Mouse (Mus musculus): Measurements from ENCODE around the gene Slc39a11. TPM values are rescaled to one million over a fixed set of nuclear protein-coding genes. Genes with fewer than 3 reads are reported as not detected.

Slc39a11 gene
- total RNA-seq, 2 experiments from 2014 or later, result 12.4 to 13.3 TPM

DNA sequence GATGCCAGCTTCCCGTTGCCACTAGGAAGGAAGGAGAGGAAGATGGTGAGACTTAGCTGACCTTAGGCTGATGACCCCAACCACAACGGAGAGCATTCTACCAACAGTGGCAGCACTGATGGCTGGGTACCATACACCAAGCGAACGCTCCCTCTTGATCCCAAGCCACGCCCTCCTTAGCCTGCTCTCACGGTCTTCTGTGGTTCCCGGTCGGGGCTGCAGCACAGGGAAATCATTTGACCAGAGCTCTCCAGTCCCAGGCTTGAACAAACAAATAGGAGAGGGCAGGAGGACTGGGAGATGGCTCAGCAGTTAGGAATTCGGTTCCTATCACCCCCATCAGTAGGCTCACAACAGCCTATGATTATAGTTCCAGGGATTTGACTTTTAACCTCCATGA, 403.4 kb downstream of the Slc39a11 start:
- intact Hi-C loops (cut with DNase I), result no loop called here
- H3K4me3 ChIP-seq, result no peak overlapping the region
- TF ChIP-seq CTCF (IDR thresholded peaks at IDR 0.05), result no peak

DNA sequence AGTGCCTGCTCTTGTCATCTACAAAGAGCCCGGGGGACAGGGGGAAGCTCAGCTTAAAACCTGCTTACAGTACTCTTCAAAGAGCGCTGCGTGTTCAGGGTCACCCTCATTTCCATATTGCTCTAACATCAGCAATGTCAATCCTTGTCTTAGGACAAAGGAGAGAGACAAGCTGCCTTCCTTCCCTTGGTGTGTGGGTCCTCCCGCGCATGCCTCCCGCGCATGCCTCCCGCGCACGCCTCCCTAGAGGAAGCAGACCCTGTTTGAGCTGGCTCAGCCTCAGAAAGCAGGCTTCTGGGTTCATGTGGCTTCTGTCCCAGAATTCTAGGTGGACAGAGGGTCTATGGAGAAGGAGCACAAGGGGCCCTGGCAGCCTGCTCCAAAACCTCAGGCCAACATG, 404.2 kb downstream of the Slc39a11 start:
- intact Hi-C loops (cut with DNase I), result no loop called here
- H3K4me3 ChIP-seq, result no peak overlapping the region
- no peak overlapping the region for H3K27ac ChIP-seq
- DNase-seq (ENCODE audit: extremely low spot score in 1 of 2, low spot score in 2 of 2), result no peak
- no peak for TF ChIP-seq CTCF (IDR thresholded peaks at IDR 0.05)

More for the DNA sequence above, 403.4 kb downstream of the Slc39a11 start:
- no peak for DNase-seq (ENCODE audit: extremely low spot score in 1 of 2, low spot score in 2 of 2)
- H3K27ac ChIP-seq, result no peak overlapping the region

DNA sequence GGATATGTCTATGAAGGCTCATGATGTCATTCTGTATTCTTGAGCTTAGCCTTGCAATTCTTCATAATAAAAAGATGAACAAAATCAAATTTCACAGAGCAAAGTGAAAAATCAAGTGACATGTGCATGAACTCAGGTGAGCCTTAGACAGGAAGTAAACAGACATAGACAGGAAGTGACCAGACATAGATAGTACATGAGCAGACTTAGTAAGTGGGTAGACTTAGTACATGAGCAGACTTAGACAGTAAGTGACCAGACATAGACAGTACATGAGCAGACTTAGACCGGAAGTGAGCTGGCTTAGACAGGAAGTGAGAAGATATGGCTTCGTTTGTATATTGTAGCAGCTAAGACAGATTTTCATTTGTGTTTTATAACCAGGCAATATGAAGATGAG, 415.4 kb downstream of the Slc39a11 start:
- Histone ChIP-seq H3K4me3 (no peak overlapping the region), H3K27ac (no peak overlapping the region)
- intact Hi-C loops (cut with DNase I), result no loop called here
- no peak for TF ChIP-seq CTCF (IDR thresholded peaks at IDR 0.05)
- no peak for DNase-seq (ENCODE audit: extremely low spot score in 1 of 2, low spot score in 2 of 2)

DNA sequence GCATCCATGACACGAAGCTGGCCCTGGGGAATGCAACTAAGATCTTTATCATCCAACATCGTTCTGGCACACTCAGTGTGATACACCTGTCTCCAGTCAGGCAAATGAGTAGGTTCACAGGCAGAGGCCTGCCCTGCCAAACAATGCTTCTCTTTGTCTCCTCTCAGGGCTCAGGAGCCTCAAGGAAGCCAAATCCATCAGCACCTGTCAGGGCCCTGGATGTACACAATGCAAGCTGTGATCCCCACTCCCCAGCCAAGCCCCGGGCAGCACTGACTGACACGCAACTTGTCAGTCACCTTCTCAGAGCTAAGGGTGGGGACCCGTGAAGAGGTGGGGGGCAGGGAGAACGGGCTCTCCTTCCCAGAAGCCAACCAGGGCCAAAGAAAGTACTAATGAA, 417.8 kb downstream of the Slc39a11 start:
- intact Hi-C loops (cut with DNase I), result no loop called here
- no peak overlapping the region for H3K4me3 ChIP-seq

DNA sequence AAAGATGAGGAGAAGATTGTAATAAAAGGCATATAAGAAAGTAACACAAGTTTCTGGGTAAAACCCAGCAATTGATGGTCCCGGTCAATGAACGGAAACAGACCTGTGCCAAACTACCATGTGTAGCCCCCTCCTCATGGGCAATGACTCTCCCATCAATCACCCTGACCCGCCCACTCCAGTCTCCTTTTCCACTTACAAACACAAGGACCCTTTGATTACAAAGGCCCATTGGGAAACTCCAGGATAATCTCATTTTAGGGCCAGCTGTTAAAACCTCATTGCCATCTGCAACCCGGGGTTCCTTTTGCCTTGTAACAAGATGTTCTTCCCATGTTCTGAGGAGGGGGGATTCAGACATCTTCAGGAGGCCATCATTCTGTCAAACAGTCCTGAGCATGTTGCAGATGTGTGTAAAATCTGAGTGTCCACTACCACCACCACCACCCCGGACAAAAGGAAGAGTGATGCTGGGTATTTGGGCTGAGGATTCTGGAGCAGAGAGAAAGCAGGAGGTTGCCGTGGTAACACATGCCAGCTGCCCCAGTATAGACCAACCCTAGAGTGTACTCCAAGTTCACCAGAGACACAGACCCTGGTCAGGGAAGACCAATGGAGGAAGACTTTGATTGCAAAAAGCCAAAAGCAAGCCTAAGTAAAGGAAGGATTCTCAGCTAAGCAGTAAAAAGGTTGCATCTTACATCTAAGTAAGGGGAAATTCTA, 419.3 kb downstream of the Slc39a11 start:
- TF ChIP-seq CTCF (IDR thresholded peaks at IDR 0.05), result no peak
- no peak overlapping the region for H3K27ac ChIP-seq
- H3K4me3 ChIP-seq, result no peak overlapping the region
- no peak for DNase-seq (ENCODE audit: extremely low spot score in 1 of 2, low spot score in 2 of 2)
- intact Hi-C loops (cut with DNase I), result no loop called here

More for the DNA sequence above, 417.8 kb downstream of the Slc39a11 start:
- TF ChIP-seq CTCF (IDR thresholded peaks at IDR 0.05), result no peak
- no peak overlapping the region for H3K27ac ChIP-seq
- no peak for DNase-seq (ENCODE audit: extremely low spot score in 1 of 2, low spot score in 2 of 2)

DNA sequence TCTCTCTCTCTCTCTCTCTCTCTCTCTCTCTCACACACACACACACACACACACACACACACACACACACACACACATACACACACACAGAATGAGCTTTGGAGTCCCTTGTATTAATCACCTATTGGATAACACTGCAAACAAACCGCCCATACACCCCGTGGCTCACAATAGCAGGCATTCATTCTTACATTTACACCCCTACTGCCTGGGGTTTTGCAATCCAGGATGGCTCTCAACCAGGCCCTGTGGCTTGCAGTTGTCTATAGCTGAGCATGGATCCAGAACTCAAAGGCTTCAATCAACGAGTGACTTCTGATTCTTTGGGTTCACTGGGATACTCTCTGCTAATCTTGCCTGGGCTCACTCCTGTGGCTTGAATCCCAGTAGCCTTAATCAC, 424.1 kb downstream of the Slc39a11 start:
- H3K4me3 ChIP-seq, result no peak overlapping the region
- DNase-seq (ENCODE audit: extremely low spot score in 1 of 2, low spot score in 2 of 2), result no peak
- no peak overlapping the region for H3K27ac ChIP-seq
- no peak for TF ChIP-seq CTCF (IDR thresholded peaks at IDR 0.05)
- intact Hi-C loops (cut with DNase I), result no loop called here

DNA sequence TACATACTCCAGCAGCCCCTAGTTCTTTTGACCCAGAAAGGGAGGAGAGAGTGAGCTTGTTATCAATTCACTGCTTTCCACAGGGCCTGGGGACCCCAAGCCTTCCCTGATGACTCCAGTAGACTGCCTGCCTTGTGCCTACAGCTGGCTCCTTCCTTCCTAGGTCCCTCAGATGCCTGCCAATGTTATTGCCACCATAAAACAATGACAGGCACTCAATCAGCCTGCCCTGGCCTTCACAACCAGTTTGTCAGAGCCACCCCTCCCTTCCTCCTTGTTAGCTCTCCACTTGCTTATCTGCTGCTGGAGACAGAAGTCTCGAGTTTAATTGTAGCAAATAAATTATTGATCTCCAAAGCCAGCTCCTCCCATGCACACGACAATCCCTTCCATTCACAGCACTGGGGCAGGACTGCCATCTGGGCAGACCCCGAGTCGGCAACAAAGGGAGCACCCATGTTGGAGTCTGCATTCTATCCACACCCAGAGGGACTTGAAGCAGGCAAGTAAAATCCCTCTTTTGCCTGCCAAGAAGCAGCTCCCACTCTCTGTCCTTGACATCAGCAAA, 426.0 kb downstream of the Slc39a11 start:
- intact Hi-C loops (cut with DNase I), result no loop called here
- DNase-seq (ENCODE audit: extremely low spot score in 1 of 2, low spot score in 2 of 2), result no peak
- Histone ChIP-seq H3K27ac (no peak overlapping the region), H3K4me3 (no peak overlapping the region)
- no peak for TF ChIP-seq CTCF (IDR thresholded peaks at IDR 0.05)

DNA sequence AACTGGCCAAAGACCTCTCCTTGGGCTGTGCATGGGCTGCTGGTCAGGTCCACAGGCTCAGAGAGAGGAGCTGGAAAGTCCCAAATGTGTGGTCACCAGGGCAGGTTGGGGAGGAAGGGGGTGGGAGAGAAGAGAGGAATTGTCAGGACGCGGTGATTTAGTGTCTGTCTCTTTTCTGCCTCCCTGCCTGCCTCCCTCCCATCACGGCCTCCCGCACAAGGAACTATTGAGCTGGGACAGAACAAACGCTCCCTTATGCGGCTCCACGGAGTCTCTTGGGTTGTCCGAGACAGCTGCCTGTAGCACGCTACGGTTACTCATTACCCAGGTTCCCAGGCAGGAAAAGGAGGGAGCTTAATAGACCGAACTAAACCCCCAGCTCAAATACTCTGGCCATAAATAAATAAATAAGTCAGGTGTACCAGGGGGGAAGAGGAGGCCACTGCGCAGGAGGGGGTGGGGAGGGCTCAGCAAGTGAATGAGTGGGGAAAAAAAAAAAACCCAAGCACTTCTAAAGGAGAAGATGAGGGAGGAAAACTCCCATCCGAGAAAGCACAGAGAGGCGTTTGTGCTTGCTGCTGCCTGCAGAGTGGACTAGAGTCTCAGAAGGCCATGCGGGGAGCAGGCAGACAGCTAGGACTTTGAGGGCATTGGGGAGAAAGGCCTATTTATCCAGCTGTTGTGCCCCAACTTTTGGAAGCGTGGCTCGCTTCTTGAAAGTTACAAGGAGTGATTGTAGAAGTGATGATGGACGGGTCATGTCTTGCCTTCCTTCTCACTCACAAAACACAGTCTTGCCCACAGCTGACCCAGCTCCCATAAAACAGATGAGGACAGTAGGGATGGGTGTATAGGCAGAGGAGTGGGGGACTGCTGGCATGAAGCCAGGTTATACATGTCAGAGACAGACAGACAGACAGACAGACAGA, 428.3 kb downstream of the Slc39a11 start:
- TF ChIP-seq CTCF (IDR thresholded peaks at IDR 0.05), result no peak
- intact Hi-C loops (cut with DNase I), result no loop called here
- DNase-seq (ENCODE audit: extremely low spot score in 1 of 2, low spot score in 2 of 2), result no peak

DNA sequence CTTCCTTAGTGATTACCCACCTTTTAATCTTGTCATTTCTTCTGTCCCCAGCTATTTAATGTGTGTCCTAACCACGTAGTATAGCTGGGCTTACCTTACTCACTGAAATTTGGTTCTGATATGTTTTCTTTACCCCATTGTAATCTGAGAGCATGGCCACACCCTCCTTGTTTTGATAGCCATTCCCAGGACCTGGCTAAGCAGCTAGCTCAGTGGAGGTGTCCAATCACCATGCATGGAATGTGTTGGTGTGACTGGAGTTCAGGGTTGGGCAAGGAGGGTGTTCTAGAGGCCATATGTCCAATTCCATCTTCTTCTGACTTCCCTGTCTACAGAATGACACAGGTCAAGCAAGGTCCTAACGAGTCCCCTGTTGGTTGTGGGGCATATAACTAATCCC, 429.2 kb downstream of the Slc39a11 start:
- intact Hi-C loops (cut with DNase I), result no loop called here
- DNase-seq (ENCODE audit: extremely low spot score in 1 of 2, low spot score in 2 of 2), result no peak

More for the DNA sequence above, 428.3 kb downstream of the Slc39a11 start:
- Histone ChIP-seq H3K27ac (0 out of 2 replicates have a peak overlapping the region, but pooled peaks have one; percentile 17), H3K4me3 (no peak overlapping the region)

DNA sequence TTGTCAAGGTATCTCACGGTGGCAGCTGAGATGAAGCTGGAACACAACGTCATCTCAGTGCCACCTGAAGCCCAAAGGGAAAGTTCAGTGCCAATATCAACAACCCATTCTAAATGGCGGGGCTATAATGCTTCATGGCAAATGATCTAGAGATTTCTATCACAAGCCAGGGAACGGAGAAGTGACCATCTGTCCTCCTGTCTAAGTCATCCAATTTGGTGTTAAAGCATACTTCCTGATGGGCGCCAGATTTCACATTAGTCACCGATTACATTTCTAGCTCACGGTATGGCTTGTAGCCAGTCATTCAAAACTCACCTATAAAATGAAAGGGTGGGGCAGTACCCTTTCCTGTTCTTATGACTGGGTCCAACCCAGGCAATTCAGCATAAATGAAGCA, 435.1 kb downstream of the Slc39a11 start:
- intact Hi-C loops (cut with DNase I), result no loop called here
- TF ChIP-seq CTCF (IDR thresholded peaks at IDR 0.05), result no peak

More for the DNA sequence above, 429.2 kb downstream of the Slc39a11 start:
- Histone ChIP-seq H3K27ac (no peak overlapping the region), H3K4me3 (no peak overlapping the region)
- no peak for TF ChIP-seq CTCF (IDR thresholded peaks at IDR 0.05)

DNA sequence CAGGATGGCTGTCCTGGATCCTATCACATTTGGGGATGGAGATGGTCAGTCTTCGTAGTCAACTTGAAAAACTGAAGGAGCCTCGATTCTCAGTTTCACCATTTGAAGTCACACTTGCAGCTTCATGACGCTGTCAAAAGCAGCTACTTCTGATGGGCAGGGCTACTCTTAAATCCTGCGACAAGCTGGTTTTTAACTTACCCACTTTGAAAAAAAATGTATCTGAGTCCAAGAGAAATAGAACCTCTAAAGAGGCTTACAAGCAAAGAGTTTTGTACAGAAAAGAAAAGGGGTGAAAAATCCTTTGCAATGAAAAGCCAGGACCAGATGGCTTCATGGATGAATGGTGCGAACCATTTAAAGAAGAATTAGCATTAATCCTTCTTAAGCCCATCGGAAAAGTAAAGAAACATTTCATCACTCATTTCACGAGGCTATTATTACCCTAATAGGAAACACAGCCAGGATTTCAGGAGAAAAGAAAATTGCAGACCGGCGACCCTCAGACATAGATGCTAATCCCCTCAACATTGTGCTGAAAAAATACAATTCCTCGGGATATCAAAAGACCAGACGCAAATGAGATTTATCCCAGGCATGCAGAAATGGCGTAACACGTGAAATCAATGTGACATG, 437.4 kb downstream of the Slc39a11 start:
- H3K27ac ChIP-seq, result no peak overlapping the region
- intact Hi-C loops (cut with DNase I), result no loop called here
- TF ChIP-seq CTCF (IDR thresholded peaks at IDR 0.05), result no peak
- no peak for DNase-seq (ENCODE audit: extremely low spot score in 1 of 2, low spot score in 2 of 2)
- no peak overlapping the region for H3K4me3 ChIP-seq

More for the DNA sequence above, 435.1 kb downstream of the Slc39a11 start:
- no peak overlapping the region for H3K4me3 ChIP-seq
- H3K27ac ChIP-seq, result no peak overlapping the region
- no peak for DNase-seq (ENCODE audit: extremely low spot score in 1 of 2, low spot score in 2 of 2)
